Mouse (Mus musculus) adrenal gland, adult 10 weeks (tissue): ENCODE results near the gene Cdkl2. TPM values are rescaled to one million over a fixed set of nuclear protein-coding genes. Genes with fewer than 3 reads are reported as not detected.

Source experiments
- polyA plus RNA-seq: library from polyadenylated mRNA; stranded (reverse); fragments of 350-450 nt; fragmentation: Illumina TruSeq; extraction: RNeasy Lipid Tissue Mini Kit (QIAGEN cat#74804); gene quantifications from one replicate; pipeline ENCODE4 v1.2.3, GENCODE M21; 2014; ENCODE audit warnings: low read depth, low replicate concordance

Cdkl2 gene
- polyA plus RNA-seq, result 18.2 TPM

GRCm38 (mm10) chr5:92043783-92044182 lies at the start of gene Cdkl2:
Gene Cdkl2, minus strand, starts transcription at chr5:92043883.

GRCm38 (mm10) chr5:92083417-92084038 lies 39.8 kb upstream of the Cdkl2 start, which contains the start of gene G3bp2:
Gene G3bp2, minus strand, starts transcription at chr5:92083719.

GRCm38 (mm10) chr5:91987236-91987635 lies 56.4 kb downstream of the Cdkl2 start, which contains the start of gene Odaph:
Gene Odaph, plus strand, starts transcription at chr5:91987475.

GRCm38 (mm10) chr5:91962639-91963440 lies 80.8 kb downstream of the Cdkl2 start, which contains the start of gene Rchy1:
Gene Rchy1, minus strand, starts transcription at chr5:91963068.

Other genes with a start within 250 kb of the Cdkl2 start
- gene Rchy1, start 80.8 kb downstream of the Cdkl2 start, polyA plus RNA-seq, result 166 TPM
- not detected for gene Odaph, start 56.4 kb downstream of the Cdkl2 start, polyA plus RNA-seq
- 484 TPM for gene G3bp2, start 39.8 kb upstream of the Cdkl2 start, polyA plus RNA-seq
- gene Uso1, start 94.1 kb upstream of the Cdkl2 start, polyA plus RNA-seq, result 237 TPM
- not detected for gene U90926, start 171.5 kb upstream of the Cdkl2 start, polyA plus RNA-seq
- not detected for gene Ppef2, start 212.4 kb upstream of the Cdkl2 start, polyA plus RNA-seq
- 5.3 TPM for gene Naaa, start 234.3 kb upstream of the Cdkl2 start, polyA plus RNA-seq